Mouse (Mus musculus): Measurements from ENCODE around the gene Tcl1b4.
A peak's percentile ranks its signal among the peaks of the same experiment; 100 is the strongest.

Gene Tcl1b4

GRCm38 (mm10) chr12:105248763-105249233 is 47.0 kb downstream of the Tcl1b4 start:
- peak; percentile 20 for DNase-seq (ENCODE audit: low read depth, low spot score)

DNA sequence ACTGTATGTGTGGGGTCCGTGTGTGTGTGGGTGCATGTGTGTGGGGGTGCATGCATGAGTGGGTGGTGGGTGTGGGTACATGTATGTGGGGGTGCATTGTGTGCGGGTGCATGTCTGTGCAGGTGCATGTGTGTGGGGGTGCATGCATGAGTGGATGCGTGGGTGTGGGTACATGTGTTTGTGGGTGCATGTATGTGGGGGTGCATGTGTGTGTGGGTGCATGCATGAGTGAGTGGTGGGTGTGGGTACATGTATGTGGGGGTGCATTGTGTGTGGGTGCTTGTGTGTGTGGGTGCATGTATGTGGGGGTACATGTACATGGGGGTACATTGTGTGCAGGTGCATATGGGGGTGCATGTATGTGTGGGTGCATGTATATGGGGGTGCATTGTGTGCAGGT is 52.0 kb downstream of the Tcl1b4 start:
- no peak for DNase-seq (ENCODE audit: low read depth, low spot score)
